22 mouse cellular contexts compared by ENCODE assay signal in genomic region chr10:97668656-97669055, GRCm38 (mm10). TPM values are rescaled to one million over a fixed set of nuclear protein-coding genes. Genes with fewer than 3 reads are reported as not detected.
DNase-seq lines count a peak whose midpoint lies in the region; ATAC-seq lines count a peak whose summit lies in the region.
"Had no signal": no experiment of that assay in that cellular context is flagged by ENCODE, and none has a peak within 500 bp of the region (broad histone marks: within the 10 kb centered on the region; RNA-seq: fewer than 3 reads in every experiment).

No protein-coding gene starts in this region.

- no peak overlapping the region for H3K4me3 ChIP-seq in limb, embryonic 11.5 days (ENCODE audit: low read depth, low read length)
- H3K4me3 ChIP-seq in limb, embryonic 10.5 days, result no peak overlapping the region
- no peak overlapping the region for H3K4me3 ChIP-seq in stomach, embryonic 16.5 days (replicated peaks; ENCODE audit: low read length)
- H3K4me3 ChIP-seq: hindbrain, embryonic 12.5 days; limb, embryonic 12.5 days had no signal

- H3K27me3 ChIP-seq in limb, embryonic 11.5 days (ENCODE audit: control insufficient read depth, insufficient read depth, low read length), result no peaks in the 10 kb centered on the region
- no peaks in the 10 kb centered on the region for H3K27me3 ChIP-seq in limb, embryonic 10.5 days (ENCODE audit: low read depth, poor library complexity, severe bottlenecking)
- no peaks in the 10 kb centered on the region for H3K27me3 ChIP-seq in stomach, embryonic 16.5 days (ENCODE audit: control insufficient read depth, insufficient read depth, low read length)
- H3K27me3 ChIP-seq: hindbrain, embryonic 12.5 days; limb, embryonic 12.5 days had no signal

- ATAC-seq in limb, embryonic 11.5 days (ENCODE audit: insufficient number of reproducible peaks, low FRiP score, low TSS enrichment, low read depth), result peak; percentile 44; the same call in 1 of the 2 replicates
- ATAC-seq in stomach, embryonic 16.5 days (ENCODE audit: insufficient read depth, low FRiP score), result no peak
- ATAC-seq: forebrain, embryonic 16.5 days had no signal

- H3K4me1 ChIP-seq in limb, embryonic 11.5 days (ENCODE audit: control insufficient read depth, insufficient read depth, low read length), result no peaks in the 10 kb centered on the region
- 0 out of 2 replicates have a peak, but pooled peaks cover 3% of the 10 kb centered on the region for H3K4me1 ChIP-seq in limb, embryonic 10.5 days
- H3K4me1 ChIP-seq in stomach, embryonic 16.5 days (ENCODE audit: control insufficient read depth, insufficient read depth, low read length), result peaks cover 8% of the 10 kb centered on the region; the same call in 1 of the 2 replicates
- H3K4me1 ChIP-seq: hindbrain, embryonic 12.5 days; limb, embryonic 12.5 days had no signal

- no peaks in the 10 kb centered on the region for H3K9me3 ChIP-seq in limb, embryonic 11.5 days (ENCODE audit: control insufficient read depth, low read length)
- H3K9me3 ChIP-seq in limb, embryonic 10.5 days (replicated peaks), result no peaks in the 10 kb centered on the region
- no peaks in the 10 kb centered on the region for H3K9me3 ChIP-seq in stomach, embryonic 16.5 days (replicated peaks; ENCODE audit: control insufficient read depth, low read length)
- H3K9me3 ChIP-seq: hindbrain, embryonic 12.5 days; limb, embryonic 12.5 days had no signal

- peak; percentile 11 to 21 for DNase-seq in heart, adult 18-20 months
- DNase-seq in heart, postnatal 25 days (ENCODE audit: low spot score), result no peak
- no peak for DNase-seq in limb, embryonic 11.5 days (ENCODE audit: low spot score)
- no peak for DNase-seq in limb, embryonic 10.5 days (ENCODE audit: low spot score)
- peak; percentile 12 for DNase-seq in forelimb bud, embryonic 11.5 days (ENCODE audit: low read depth, low spot score)
- DNase-seq in right cerebral cortex, postnatal 36 days (ENCODE audit: low spot score in 2 of 2), result no peak
- no peak for DNase-seq in left cerebral cortex, postnatal 14 days (ENCODE audit: low spot score in 2 of 2)
- DNase-seq: adrenal gland, postnatal 36 days; B cell, adult 2 months; cerebellum, adult 18-20 months; kidney, postnatal 14 days; thymus, adult 2 months had no signal

- intact Hi-C loops in heart, postnatal 25 days (cut with DNase I), result loop anchor here (5.0 kb wide), 2 partner anchors 76 to 321 kb away; no protein-coding TSS in a partner anchor
- intact Hi-C loops in left cerebral cortex, postnatal 14 days (cut with DNase I), result no loop called here

- 63% methylated on average over 4 of the region's 4 CpGs for WGBS in limb, embryonic 11.5 days
- 81% methylated on average over 4 of the region's 4 CpGs for WGBS in limb, embryonic 10.5 days
- 37% methylated on average over 4 of the region's 4 CpGs for WGBS in stomach, embryonic 16.5 days

- no peak overlapping the region for H3K9ac ChIP-seq in limb, embryonic 11.5 days (ENCODE audit: low read length)
- H3K9ac ChIP-seq in stomach, embryonic 16.5 days (ENCODE audit: low read length), result no peak overlapping the region
- H3K9ac ChIP-seq: hindbrain, embryonic 12.5 days; limb, embryonic 12.5 days had no signal

- H3K4me2 ChIP-seq in limb, embryonic 11.5 days (ENCODE audit: low read depth, severe bottlenecking), result no peak overlapping the region
- no peak overlapping the region for H3K4me2 ChIP-seq in stomach, embryonic 16.5 days (ENCODE audit: low read depth, low read length)
- H3K4me2 ChIP-seq: hindbrain, embryonic 12.5 days; limb, embryonic 12.5 days had no signal

- no peaks in the 10 kb centered on the region for H3K36me3 ChIP-seq in limb, embryonic 11.5 days (ENCODE audit: control insufficient read depth, insufficient read depth, low read length)
- no peaks in the 10 kb centered on the region for H3K36me3 ChIP-seq in limb, embryonic 10.5 days
- H3K36me3 ChIP-seq in stomach, embryonic 16.5 days (ENCODE audit: control insufficient read depth, insufficient read depth, low read length), result no peaks in the 10 kb centered on the region
- H3K36me3 ChIP-seq: hindbrain, embryonic 12.5 days; limb, embryonic 12.5 days had no signal

- H3K27ac ChIP-seq in limb, embryonic 11.5 days (replicated peaks; ENCODE audit: low read depth, low read length), result no peak overlapping the region
- no peak overlapping the region for H3K27ac ChIP-seq in limb, embryonic 10.5 days
- H3K27ac ChIP-seq in stomach, embryonic 16.5 days (ENCODE audit: low read length), result peak overlapping the region; percentile 68
- H3K27ac ChIP-seq: hindbrain, embryonic 12.5 days had no signal

RNA-seq across cellular contexts. Expression of gene Ccer1, which starts 24.2 kb away (rescaled TPM):
- total RNA-seq in heart, adult 18-20 months (2021), result not detected
- not detected for total RNA-seq in heart, postnatal 25 days (2021)
- not detected in 2 replicates for polyA plus RNA-seq in limb, embryonic 11.5 days (2014; fragmentation: Nextera tagmentation; extraction: Ambion mirVana)
- not detected in 2 replicates for polyA plus RNA-seq in limb, embryonic 10.5 days (2016; fragmentation: Nextera tagmentation; extraction: Ambion mirVana)
- not detected in 2 replicates for polyA plus RNA-seq in stomach, embryonic 16.5 days (2015; fragmentation: Nextera tagmentation; extraction: Ambion mirVana)
- not detected for total RNA-seq in left cerebral cortex, postnatal 14 days (2021)
- total RNA-seq: adrenal gland, postnatal 36 days; ES-E14; gastrocnemius, postnatal 36 days; layer of hippocampus, postnatal 14 days; megakaryocyte-erythroid progenitor cell, adult 5-6 weeks had no signal
- polyA plus RNA-seq: forebrain, embryonic 16.5 days; limb, embryonic 12.5 days; lung, embryonic 16.5 days; small intestine, adult 2 months had no signal

RNA-seq across cellular contexts. Expression of gene Epyc, which starts 24.8 kb away (rescaled TPM):
- total RNA-seq in heart, adult 18-20 months (2021), result under 1 TPM; 0.26 to 0.35 TPM
- under 1 TPM; 0.50 to 0.52 TPM for total RNA-seq in heart, postnatal 25 days (2021)
- 0.54 and 1.4 TPM in 2 replicates for polyA plus RNA-seq in limb, embryonic 11.5 days (2014; fragmentation: Nextera tagmentation; extraction: Ambion mirVana)
- polyA plus RNA-seq in limb, embryonic 10.5 days (2016; fragmentation: Nextera tagmentation; extraction: Ambion mirVana), result 0.34 TPM in 1 of 2 replicates, not detected in the other
- 0.85 and 1.3 TPM in 2 replicates for polyA plus RNA-seq in stomach, embryonic 16.5 days (2015; fragmentation: Nextera tagmentation; extraction: Ambion mirVana)
- under 1 TPM; 0.20 to 0.44 TPM for total RNA-seq in left cerebral cortex, postnatal 14 days (2021)
- total RNA-seq: ES-E14; layer of hippocampus, postnatal 14 days; megakaryocyte-erythroid progenitor cell, adult 5-6 weeks had no signal
- polyA plus RNA-seq: small intestine, adult 2 months had no signal

RNA-seq across cellular contexts. Expression of gene C030005K15Rik, which starts 57.9 kb away (rescaled TPM):
- not detected for total RNA-seq in heart, adult 18-20 months (2021)
- total RNA-seq in heart, postnatal 25 days (2021), result not detected
- polyA plus RNA-seq in limb, embryonic 11.5 days (2014; fragmentation: Nextera tagmentation; extraction: Ambion mirVana), result not detected in 2 replicates
- polyA plus RNA-seq in limb, embryonic 10.5 days (2016; fragmentation: Nextera tagmentation; extraction: Ambion mirVana), result not detected in 2 replicates
- not detected in 2 replicates for polyA plus RNA-seq in stomach, embryonic 16.5 days (2015; fragmentation: Nextera tagmentation; extraction: Ambion mirVana)
- under 1 TPM in 1 of 2 experiments, not detected in 1; 0.23 TPM for total RNA-seq in left cerebral cortex, postnatal 14 days (2021)
- total RNA-seq: adrenal gland, postnatal 36 days; ES-E14; gastrocnemius, postnatal 36 days; megakaryocyte-erythroid progenitor cell, adult 5-6 weeks had no signal
- polyA plus RNA-seq: forebrain, embryonic 16.5 days; hindbrain, embryonic 12.5 days; limb, embryonic 12.5 days; lung, embryonic 16.5 days; small intestine, adult 2 months; thymus, adult 2 months had no signal

Comparison
In these comparisons a context has a peak if more than half of its experiments do, and no peak if none do; other contexts are left out.
1. DNase-seq: peak in heart, adult 18-20 months (2 of 2) and forelimb bud, embryonic 11.5 days (single experiment); none in heart, postnatal 25 days (single experiment), limb, embryonic 11.5 days (single experiment), limb, embryonic 10.5 days (single experiment), right cerebral cortex, postnatal 36 days (0 of 2) and left cerebral cortex, postnatal 14 days (0 of 2).